Mouse (Mus musculus): ENCODE results near the gene Gm49711. TPM values are rescaled to one million over a fixed set of nuclear protein-coding genes. Genes with fewer than 3 reads are reported as not detected.

Gm49711 gene
- 0.71 and 0.86 TPM in 2 replicates for polyA plus RNA-seq (2015; fragmentation: Nextera tagmentation; extraction: Ambion mirVana)

DNA sequence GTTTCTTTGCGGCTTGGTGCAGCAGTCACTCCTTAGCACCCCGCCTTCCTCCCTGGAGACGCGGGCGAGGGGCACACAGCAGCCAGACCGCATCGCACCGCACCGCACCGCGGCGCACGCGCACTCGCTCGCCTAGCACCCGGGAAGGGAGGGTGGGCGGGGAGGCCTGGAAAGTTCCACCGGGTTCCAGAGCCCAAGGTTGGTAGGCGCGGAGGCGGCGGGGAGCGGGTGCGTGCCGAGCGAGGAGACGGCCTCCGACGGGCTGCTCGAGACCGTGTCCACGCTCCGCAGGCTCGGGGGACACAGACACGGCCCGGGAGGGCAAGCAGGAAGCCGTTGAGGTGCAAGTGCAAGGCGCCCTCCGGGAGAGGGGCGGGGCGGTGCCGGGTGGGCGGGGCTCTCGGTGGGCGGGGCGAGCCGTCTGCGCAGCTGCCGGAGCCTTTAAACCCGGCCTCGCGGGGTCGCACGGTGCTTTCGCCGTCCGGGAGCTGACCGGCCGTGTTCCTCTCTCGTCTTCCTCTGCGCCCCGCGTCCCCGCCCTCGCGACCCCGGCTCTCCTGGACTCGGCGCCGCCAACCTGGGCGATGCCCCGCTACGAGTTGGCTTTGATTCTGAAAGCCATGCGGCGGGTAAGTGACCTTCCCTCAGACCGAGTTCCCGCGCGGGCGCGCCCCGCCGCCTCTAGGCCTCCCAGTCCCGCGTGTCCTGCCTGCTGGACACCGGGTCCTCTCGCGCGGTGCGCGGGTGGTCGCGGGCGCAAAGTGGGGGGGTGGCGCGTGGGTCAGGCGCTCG lies at the start of gene Gm49711, which contains the start of the genes Mrps6 and Slc5a3:
Gene Gm49711 (plus strand): TSS at position 465 of the 792 bp plus-strand sequence.
Gene Mrps6 (plus strand): TSS at position 419 of the 792 bp plus-strand sequence.
Gene Slc5a3 (plus strand): TSS at position 471 of the 792 bp plus-strand sequence.
- ATAC-seq (ENCODE audit: low FRiP score) = peak; percentile 95
- Histone ChIP-seq H3K9me3 (0 out of 2 replicates have a peak, but pooled peaks cover 3% of the 10 kb centered on the region), H3K27ac (peak within 1 kb of the TSS; percentile 90), H3K27me3 (no peaks in the 10 kb centered on the region), H3K4me3 (peak within 1 kb of the TSS; percentile 87), H3K4me1 (replicated peaks) (peaks cover 31% of the 10 kb centered on the region), H3K9ac (peak within 1 kb of the TSS; percentile 89), H3K36me3 (peaks cover 21% of the 10 kb centered on the region), H3K4me2 (peak within 1 kb of the TSS; percentile 85)
- under 1% methylated on average over 70 of the region's 99 CpGs for WGBS

- Histone ChIP-seq H3K4me1 (replicated peaks) (no peaks in the 10 kb centered on the region), H3K4me2 (no peak overlapping the region), H3K4me3 (no peak overlapping the region), H3K27me3 (no peaks in the 10 kb centered on the region), H3K27ac (no peak overlapping the region), H3K36me3 (no peaks in the 10 kb centered on the region), H3K9me3 (no peaks in the 10 kb centered on the region), H3K9ac (no peak overlapping the region)
- no peak for ATAC-seq (ENCODE audit: low FRiP score)
- WGBS = 95% methylated on average over 2 of the region's 2 CpGs
Observed at GRCm38 (mm10) chr16:92009586-92009985, 48.5 kb upstream of the Gm49711 start.

- Histone ChIP-seq H3K36me3 (no peaks in the 10 kb centered on the region), H3K9me3 (no peaks in the 10 kb centered on the region), H3K4me2 (no peak overlapping the region), H3K4me3 (no peak overlapping the region), H3K27me3 (no peaks in the 10 kb centered on the region), H3K4me1 (replicated peaks) (peaks cover 12% of the 10 kb centered on the region), H3K9ac (no peak overlapping the region), H3K27ac (no peak overlapping the region)
- ATAC-seq (ENCODE audit: low FRiP score) = no peak
- 90% methylated on average over 8 of the region's 8 CpGs for WGBS
Observed at GRCm38 (mm10) chr16:92016792-92017191, 41.3 kb upstream of the Gm49711 start.

GRCm38 (mm10) chr16:92019141-92020118 lies 38.7 kb upstream of the Gm49711 start:
- H3K4me1 ChIP-seq (replicated peaks) = peaks cover 12% of the 10 kb centered on the region
- H3K9me3 ChIP-seq = no peaks in the 10 kb centered on the region
- peak overlapping the region; percentile 75 for H3K27ac ChIP-seq
- peak overlapping the region; percentile 32 for H3K4me3 ChIP-seq
- peak overlapping the region; percentile 64 for H3K9ac ChIP-seq
- H3K27me3 ChIP-seq = no peaks in the 10 kb centered on the region
- WGBS = 7% methylated on average over 26 of the region's 26 CpGs
- peak; percentile 80 for ATAC-seq (ENCODE audit: low FRiP score)
- peak overlapping the region; percentile 61 for H3K4me2 ChIP-seq
- H3K36me3 ChIP-seq = no peaks in the 10 kb centered on the region

GRCm38 (mm10) chr16:92021656-92022400 lies 36.3 kb upstream of the Gm49711 start:
- Histone ChIP-seq H3K27ac (no peak overlapping the region), H3K27me3 (no peaks in the 10 kb centered on the region), H3K36me3 (no peaks in the 10 kb centered on the region), H3K9me3 (no peaks in the 10 kb centered on the region), H3K4me1 (replicated peaks) (peaks cover 12% of the 10 kb centered on the region), H3K9ac (no peak overlapping the region), H3K4me2 (no peak overlapping the region), H3K4me3 (no peak overlapping the region)
- ATAC-seq (ENCODE audit: low FRiP score) = no peak
- 88% methylated on average over 12 of the region's 12 CpGs for WGBS

DNA sequence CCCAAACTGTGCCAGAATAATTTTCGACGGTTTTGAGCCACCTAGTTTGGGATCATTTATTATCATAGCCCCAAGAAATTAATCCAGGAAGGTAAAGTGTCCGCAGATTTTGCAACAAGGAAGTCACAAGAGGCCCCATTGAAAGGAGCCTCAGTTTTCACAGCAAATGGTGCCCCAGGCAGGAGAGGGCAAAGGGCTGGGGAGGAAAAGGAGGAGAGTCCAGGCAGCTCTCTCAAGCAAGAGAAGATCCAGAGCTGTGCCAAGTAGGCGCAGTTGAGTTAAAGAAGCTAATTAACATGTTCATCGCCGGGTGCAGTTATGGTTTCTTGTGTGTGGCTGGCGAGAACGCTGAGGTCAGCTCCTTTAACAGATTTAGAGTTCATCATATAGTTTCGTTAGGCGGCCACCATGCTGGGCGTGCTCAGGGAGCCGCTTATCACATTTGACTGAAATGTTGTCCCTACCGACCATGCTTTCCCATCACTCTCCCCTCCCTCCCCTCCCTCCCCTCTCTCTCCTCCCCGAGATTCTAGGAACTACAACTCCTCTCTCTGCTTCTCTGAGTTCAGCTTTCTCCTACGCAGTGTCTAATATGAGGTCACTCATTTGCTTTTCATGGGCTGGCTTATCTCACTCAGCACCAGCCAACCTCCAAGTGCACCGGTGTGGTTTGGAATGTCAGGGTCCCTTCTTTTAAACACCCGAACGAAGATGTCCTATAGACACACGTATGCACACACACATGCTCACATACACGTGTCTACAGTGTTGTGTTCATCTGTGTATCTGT lies 35.4 kb upstream of the Gm49711 start:
- peaks cover 12% of the 10 kb centered on the region for H3K4me1 ChIP-seq (replicated peaks)
- ATAC-seq (ENCODE audit: low FRiP score) = no peak
- H3K27me3 ChIP-seq = no peaks in the 10 kb centered on the region
- H3K4me3 ChIP-seq = no peak overlapping the region
- H3K9ac ChIP-seq = no peak overlapping the region
- no peaks in the 10 kb centered on the region for H3K36me3 ChIP-seq
- no peak overlapping the region for H3K4me2 ChIP-seq
- H3K27ac ChIP-seq = no peak overlapping the region
- H3K9me3 ChIP-seq = no peaks in the 10 kb centered on the region
- WGBS = 79% methylated on average over 20 of the region's 20 CpGs

DNA sequence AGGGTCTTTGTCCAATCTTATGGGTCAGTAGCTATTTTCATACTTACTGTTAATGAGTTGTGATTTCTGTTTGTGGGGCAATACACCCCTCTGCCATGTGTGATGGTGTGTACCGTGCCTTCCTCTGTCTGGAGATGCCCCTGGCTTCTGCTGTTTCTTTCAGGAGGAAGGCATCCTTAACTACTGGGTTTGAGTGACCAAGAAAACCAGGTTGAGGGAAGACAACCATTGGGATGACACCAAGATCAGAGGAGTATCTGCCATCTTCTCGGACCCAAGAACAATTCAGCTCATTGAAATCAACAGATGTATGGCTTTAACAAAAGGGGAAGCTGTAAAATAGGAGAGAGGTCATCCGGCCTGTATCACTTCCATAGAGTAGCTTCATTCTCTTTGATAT lies 24.8 kb upstream of the Gm49711 start:
- no peaks in the 10 kb centered on the region for H3K36me3 ChIP-seq
- no peaks in the 10 kb centered on the region for H3K4me1 ChIP-seq (replicated peaks)
- H3K4me3 ChIP-seq = no peak overlapping the region
- no peaks in the 10 kb centered on the region for H3K9me3 ChIP-seq
- ATAC-seq (ENCODE audit: low FRiP score) = no peak
- H3K9ac ChIP-seq = no peak overlapping the region
- 85% methylated on average over 3 of the region's 3 CpGs for WGBS
- no peak overlapping the region for H3K4me2 ChIP-seq
- no peak overlapping the region for H3K27ac ChIP-seq
- no peaks in the 10 kb centered on the region for H3K27me3 ChIP-seq

DNA sequence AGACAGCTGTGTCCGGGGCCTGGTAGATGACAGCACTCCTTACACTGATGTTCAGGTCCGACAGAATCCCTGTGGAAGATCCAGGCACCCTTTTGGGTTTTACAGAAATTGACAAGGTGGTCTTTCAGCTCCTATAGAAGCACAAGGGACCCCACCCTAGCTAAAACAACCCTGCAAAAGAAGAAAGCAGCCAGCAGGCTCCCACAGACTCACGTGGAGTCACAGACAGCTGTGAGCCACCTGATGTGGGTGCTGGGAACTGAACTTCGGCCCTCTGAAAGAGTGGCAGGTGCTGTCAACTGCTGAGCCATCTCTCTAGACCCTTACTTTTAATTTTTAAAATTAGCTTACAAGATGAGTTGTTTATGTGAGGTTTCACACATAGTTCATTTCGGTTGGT lies 23.4 kb upstream of the Gm49711 start:
- Histone ChIP-seq H3K36me3 (no peaks in the 10 kb centered on the region), H3K27me3 (no peaks in the 10 kb centered on the region), H3K4me3 (no peak overlapping the region), H3K9ac (no peak overlapping the region), H3K27ac (no peak overlapping the region), H3K4me2 (no peak overlapping the region), H3K4me1 (replicated peaks) (no peaks in the 10 kb centered on the region), H3K9me3 (no peaks in the 10 kb centered on the region; the same call in 1 of the 2 replicates)
- 73% methylated on average over 5 of the region's 5 CpGs for WGBS
- no peak for ATAC-seq (ENCODE audit: low FRiP score)

DNA sequence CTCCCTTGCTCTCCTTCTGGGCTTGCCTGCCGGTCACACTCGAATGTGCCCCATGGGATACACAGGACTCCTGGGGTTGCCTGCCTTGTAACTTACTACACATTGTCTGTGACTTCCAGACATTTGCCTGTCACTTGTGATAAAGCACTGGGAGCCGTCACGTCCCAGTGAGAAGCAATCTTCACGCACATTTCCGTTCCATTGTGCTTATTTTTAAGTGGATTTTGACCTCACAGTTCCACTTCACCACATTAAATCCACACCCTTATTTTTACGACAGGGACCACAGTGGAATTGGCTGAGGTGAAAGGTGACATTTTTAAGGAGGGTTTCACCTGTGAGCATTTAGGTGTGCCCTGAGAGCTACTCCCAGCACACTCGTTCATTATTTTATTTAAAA lies 21.4 kb upstream of the Gm49711 start:
- no peaks in the 10 kb centered on the region for H3K27me3 ChIP-seq
- H3K27ac ChIP-seq = no peak overlapping the region
- no peaks in the 10 kb centered on the region for H3K4me1 ChIP-seq (replicated peaks)
- H3K4me3 ChIP-seq = no peak overlapping the region
- no peaks in the 10 kb centered on the region for H3K36me3 ChIP-seq
- no peaks in the 10 kb centered on the region; the same call in 1 of the 2 replicates for H3K9me3 ChIP-seq
- no peak overlapping the region for H3K4me2 ChIP-seq
- 38% methylated on average over 8 of the region's 8 CpGs for WGBS
- H3K9ac ChIP-seq = no peak overlapping the region
- no peak for ATAC-seq (ENCODE audit: low FRiP score)

DNA sequence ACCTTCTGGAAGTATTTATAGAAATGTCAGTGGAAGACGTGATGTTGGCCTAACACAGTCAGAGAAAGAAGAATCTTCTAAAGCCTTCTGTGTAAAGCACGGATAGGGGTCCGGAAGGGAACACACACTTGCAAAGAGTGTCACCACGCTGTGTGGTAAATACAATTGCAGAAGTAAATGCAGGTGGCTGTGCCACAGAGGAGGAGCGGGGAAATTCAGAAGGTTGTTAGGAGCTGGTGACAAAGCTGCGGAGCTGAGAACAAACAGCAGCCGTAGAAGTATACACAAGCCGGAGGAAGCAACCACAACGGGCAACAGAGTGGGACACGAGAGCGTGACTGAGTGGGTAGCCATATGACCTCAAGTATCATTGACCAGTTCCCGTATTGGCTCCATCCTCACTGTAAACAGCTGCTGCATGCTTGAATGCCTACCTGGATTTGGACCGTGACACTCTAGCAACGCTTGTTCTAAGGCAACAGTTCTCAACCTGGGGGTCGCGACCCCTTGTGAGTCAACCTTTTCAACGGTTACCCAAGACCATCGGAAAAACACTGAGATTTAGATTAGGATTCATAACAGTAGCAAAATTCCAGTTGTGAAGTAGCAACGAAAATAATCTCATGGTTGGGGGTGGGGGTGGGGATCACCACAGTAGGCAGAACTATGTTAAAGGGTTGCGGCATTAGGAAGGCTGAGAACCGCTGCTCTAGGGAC lies 20.1 kb upstream of the Gm49711 start:
- Histone ChIP-seq H3K9me3 (no peaks in the 10 kb centered on the region; the same call in 1 of the 2 replicates), H3K4me3 (no peak overlapping the region), H3K27me3 (no peaks in the 10 kb centered on the region), H3K9ac (no peak overlapping the region), H3K4me2 (no peak overlapping the region), H3K4me1 (replicated peaks) (no peaks in the 10 kb centered on the region), H3K27ac (no peak overlapping the region), H3K36me3 (no peaks in the 10 kb centered on the region)
- no peak for ATAC-seq (ENCODE audit: low FRiP score)
- 87% methylated on average over 21 of the region's 21 CpGs for WGBS

DNA sequence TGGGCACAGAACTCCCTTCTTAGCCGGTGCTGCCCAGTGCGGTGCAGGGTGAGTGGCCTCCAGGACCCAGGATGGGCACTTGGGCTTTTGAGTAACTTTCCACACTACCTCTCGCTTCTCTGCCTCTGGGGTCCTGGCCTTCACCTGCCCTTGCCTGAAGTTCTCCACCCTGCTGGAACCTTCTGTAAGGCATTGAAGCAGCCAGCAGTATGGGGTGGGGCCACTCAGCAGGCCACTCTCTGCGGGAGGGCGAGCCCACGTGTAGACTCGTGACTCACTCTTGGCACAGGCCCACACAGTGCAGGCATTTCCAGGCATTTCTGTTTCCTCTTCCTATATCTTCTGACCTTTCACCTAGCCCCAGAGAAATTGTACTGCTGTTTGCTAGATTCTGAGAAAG lies 18.7 kb upstream of the Gm49711 start:
- Histone ChIP-seq H3K4me1 (replicated peaks) (no peaks in the 10 kb centered on the region), H3K4me2 (no peak overlapping the region), H3K9ac (no peak overlapping the region), H3K4me3 (no peak overlapping the region), H3K27ac (no peak overlapping the region), H3K27me3 (no peaks in the 10 kb centered on the region), H3K36me3 (no peaks in the 10 kb centered on the region), H3K9me3 (no peaks in the 10 kb centered on the region; the same call in 1 of the 2 replicates)
- WGBS = 95% methylated on average over 7 of the region's 7 CpGs
- no peak for ATAC-seq (ENCODE audit: low FRiP score)
